Mouse (Mus musculus) CD4-positive, CD25-positive, alpha-beta regulatory T cell, adult 2 months (primary cell): ENCODE results near the gene Hnrnpll.
"Not testable (repeated sequence)": the region's sequence is repeated elsewhere in the genome, so short reads cannot be mapped to it uniquely, and the experiment has no call there.

Source experiments
- DNase-seq: peaks from one replicate; pipeline ENCODE4 v3.0.0-alpha.2; 2012; ENCODE audit warnings: low read depth, low spot score

Hnrnpll gene

DNA sequence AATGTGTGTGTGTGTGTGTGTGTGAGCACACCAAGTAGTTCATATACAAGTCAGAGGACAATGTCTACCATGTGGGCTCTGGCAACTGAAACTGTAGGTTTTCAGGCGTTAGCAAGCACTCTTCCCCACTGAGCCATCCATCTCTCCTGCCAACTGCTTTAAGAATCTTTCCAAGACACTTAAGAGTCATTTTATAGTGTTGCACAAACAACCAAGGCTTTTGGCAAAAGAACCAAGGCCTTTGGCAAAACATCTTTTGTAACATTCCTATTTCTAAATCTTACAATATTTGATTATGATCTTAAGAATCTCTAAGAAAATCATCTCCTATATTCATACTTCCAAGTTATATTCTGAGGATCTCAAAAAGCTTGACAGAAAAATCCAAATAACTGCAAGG, 2.4 kb downstream of the Hnrnpll start:
- DNase-seq: no peak

DNA sequence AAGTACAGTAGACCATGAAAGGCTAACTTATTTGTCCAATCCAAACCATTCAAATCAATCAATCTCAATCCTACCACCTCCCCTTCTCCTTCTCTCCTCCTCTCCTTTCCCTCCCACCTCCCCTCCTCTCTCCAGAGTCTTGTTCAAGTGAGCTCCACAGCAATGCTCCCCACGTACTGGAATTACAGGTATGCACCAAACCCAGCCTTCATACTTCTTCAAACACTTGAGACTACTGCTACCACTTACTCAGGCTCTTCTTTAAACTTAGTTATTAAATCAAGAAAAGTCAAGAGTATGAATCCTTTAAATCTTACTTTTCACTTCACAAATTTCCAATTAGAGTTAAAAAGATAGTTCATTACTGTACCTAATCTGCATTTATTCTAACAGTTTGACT, 3.6 kb downstream of the Hnrnpll start:
- no peak for DNase-seq

DNA sequence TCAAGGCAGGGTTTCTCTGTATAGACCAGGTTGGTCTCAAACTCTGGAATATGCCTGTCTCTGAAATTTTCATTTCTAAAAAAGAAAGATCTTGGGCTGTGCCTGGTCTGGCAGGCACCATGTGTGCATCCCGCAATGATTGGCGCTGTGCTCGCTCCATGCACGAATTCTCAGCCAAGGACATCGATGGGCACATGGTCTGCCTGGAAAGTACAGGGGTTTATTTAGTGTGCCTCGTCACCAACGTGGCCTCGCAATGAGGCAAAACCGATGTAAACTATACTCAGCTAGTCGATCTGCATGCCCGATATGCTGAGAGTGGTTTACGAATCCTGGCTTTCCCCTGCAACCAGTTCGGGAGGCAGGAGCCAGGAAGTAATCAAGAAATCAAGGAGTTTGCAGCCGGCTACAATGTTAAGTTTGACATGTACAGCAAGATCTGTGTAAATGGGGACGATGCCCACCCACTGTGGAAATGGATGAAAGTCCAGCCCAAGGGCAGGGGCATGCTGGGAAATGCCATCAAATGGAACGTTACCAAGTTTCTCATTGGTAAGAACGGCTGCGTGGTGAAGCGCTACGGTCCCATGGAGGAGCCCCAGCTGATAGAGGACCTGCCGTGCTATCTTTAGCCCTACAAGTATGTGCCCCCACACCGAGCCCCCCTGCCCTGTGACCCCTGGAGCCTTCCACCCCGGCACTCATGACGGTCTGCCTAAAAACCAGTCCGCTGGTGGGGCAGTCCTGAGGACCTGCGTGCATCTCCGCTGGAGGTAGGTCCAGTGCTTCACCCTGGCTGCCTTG, 8.0 kb downstream of the Hnrnpll start:
- no peak for DNase-seq

DNA sequence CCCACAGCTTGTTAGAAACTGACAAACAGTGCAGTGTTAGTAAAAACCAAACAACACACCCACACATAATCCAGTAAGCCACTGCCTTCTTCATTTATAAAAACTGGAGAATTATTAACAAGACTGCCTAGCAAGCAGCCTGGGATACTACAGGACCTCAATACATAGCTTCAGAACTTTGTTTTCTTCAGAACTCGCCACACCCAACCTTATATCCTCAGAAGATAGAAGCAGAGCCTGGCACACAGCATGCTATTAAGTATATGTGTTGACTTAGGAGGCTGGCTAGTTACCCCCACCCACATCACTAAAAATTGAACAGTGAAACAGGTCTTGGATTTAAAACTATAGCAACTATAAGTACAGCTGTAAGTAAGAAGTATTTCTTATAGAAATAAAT, 10.5 kb downstream of the Hnrnpll start:
- no peak for DNase-seq

DNA sequence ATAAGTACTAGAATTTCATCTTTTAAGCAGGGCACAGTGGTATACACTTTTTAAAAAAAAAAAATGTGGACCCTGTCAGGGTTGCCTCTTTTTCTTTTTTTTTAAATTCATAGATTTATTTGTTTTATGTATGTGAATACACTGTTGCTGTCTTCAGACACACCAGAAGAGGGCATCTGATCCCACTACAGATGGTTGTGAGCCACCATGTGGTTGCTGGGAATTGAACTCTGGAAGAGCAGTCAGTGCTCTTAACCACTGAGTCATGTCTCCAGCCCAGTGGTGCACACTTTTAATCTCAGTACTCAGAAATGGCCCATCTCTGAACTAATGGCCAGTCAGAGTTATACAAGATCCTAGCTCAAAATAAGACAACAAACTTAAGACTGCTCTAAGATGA, 12.8 kb downstream of the Hnrnpll start:
- not testable (repeated sequence) for DNase-seq

DNA sequence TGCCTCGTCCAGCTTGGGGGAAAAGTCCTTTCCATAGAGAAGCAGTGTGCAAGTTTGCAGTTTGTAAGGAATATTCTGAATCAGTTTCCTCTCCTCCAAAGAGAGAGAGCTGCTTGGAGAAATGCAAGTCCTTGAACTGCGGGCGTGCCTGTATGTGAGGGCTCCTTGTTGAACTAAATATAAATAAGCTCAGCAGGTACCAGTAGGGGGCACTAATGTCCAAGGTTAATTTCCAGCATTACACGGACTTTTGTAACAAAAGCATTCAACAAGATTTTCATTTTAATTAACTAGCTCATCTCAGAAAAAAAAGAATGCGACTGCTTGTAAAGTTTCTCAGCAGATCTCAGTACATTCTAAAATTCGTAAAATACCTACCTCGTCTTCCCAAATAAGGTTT, 13.9 kb downstream of the Hnrnpll start:
- DNase-seq: peak; percentile 89

DNA sequence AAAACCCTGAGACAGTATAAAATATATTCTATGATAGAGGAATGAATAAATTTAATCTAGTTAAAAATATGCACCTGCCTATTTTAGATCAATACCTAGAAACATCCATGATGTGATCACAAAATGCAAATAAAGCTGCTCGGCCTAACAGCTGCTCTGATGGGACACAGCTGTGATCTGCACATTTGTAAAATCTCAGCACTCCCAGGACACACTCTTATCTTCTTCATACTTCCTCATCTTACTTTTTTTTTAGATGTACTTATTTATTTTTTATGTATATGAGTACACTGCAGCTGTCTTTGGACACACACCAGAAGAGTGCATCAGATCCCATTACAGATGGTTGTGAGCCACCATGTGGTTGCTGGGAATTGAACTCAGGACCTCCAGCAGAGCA, 20.4 kb downstream of the Hnrnpll start:
- DNase-seq: no peak

DNA sequence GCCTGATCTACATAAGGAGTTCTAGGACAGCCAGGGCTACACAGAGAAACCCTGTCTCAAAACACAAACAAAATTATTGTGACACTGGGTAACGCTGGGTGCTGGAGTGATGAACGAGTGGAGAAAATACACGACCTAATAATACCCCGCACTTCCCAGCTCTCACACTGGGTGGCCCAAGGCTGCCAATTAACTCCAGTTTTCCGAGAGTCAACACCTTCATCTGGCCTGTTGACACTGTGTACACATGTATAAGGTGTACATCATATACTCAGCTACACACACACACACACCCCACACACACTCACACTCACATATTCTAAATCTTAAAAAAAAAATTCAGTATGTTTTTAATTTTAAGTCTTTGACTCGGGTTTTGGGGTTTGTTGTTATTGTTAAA, 33.5 kb downstream of the Hnrnpll start:
- DNase-seq: no peak

- DNase-seq: no peak
These were observed 35.8 kb downstream of the Hnrnpll start for GRCm38 (mm10) chr17:80026189-80026936.

- DNase-seq: no peak
These were observed 40.0 kb downstream of the Hnrnpll start for GRCm38 (mm10) chr17:80022090-80022489.

GRCm38 (mm10) chr17:80020495-80020894, 41.6 kb downstream of the Hnrnpll start:
- peak; percentile 37 for DNase-seq

- peak; percentile 56 for DNase-seq
These were observed 43.1 kb downstream of the Hnrnpll start for GRCm38 (mm10) chr17:80018976-80019541.

DNA sequence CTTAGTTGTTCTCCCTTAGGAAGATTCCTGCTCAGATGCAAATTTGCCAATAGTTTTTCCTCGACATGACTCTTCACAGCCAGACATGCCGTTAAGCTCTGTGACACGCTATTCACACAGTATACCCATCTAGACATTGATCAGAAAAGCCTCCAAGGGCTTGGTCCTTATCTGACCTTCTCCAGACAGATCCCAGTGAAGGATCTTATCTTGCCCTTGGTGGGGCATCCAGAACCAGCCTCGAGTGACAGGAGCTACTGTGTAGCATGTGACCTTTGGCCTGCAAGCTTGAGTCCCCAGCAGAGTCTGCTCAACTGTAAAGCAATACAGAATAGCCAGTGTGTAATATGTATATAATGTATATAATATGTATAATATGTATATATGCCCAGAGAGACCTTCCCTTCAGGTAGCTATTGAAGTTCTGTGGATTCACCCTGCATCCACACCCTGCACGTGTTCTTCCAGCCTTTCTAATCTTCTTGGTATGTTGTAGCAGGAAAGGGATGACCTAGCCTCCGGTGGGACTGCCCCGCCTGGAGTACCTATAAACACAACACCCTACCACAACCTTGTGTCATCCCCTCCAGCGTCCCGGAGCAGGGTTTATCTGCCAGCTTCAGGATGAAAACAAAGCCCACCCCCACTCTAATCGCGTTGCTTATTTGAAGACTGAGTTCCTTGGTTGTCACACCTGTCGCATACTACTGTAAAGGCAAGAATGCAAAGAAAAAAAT, 43.7 kb downstream of the Hnrnpll start:
- DNase-seq: no peak

GRCm38 (mm10) chr17:80017389-80017788, 44.7 kb downstream of the Hnrnpll start:
- peak; percentile 74 for DNase-seq

GRCm38 (mm10) chr17:80016400-80016799, 45.7 kb downstream of the Hnrnpll start:
- not testable (repeated sequence) for DNase-seq

DNA sequence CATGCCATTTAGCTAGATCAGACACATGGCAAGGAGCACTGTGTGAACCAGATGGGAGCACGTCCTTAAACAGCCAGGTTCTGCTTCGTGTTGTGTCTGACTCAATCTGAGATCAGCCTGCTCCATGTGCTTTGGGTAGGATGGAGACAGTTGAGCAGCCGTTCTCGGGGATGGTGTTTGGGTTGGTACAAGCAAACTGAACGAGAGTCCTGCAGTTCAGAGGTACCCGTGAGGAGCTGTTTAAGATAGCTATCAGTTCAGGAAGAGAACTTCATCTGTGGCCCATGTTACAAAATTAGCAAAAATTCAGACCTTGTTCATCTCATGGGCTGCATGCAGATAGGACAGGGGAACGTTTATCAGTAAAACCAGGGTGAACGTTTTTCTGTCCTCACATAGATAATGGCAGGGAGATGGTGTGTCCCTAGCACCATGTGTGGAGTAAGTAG, 47.7 kb downstream of the Hnrnpll start:
- no peak for DNase-seq

DNA sequence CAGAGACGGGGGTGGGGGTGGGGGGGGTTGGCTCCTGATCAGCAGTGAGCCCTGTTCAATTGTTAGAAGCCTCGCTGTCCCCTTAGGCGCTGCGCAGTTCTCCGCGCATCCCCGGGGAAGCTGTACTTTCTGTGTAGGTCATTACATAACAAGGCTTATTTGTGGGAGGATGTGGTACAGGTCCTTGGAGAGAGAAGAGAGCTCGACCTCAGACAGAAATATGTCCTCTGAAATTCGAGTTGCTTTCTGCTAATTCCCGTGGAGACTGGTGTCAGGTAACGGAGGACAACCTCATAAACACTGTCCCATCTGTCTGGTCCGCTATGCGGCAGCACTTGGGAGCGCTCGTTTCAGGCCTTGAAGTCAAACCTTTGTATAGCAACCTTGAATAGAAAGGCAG, 52.2 kb downstream of the Hnrnpll start:
- DNase-seq: no peak

DNA sequence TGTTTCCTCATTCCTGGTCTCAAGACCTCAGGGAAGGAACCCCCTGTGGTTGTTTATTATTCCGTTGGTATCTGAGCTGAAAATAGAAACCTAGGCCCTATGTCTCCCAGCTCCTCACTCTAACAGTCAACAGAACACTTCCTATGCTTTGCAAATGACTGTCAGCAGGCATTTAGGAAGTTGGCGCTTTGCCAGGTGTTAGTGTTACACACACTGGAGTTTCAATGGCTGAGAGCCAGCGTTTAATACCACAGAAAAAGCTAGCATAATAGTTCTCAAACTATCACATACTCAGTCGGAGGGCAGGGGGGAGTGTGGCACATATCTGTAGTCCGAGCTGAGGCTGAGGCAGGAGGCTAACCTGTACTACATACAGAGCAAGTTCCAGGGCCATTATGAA, 53.3 kb downstream of the Hnrnpll start:
- DNase-seq: peak; percentile 18

GRCm38 (mm10) chr17:80004345-80005239, 57.5 kb downstream of the Hnrnpll start:
- peak; percentile 80 for DNase-seq

DNA sequence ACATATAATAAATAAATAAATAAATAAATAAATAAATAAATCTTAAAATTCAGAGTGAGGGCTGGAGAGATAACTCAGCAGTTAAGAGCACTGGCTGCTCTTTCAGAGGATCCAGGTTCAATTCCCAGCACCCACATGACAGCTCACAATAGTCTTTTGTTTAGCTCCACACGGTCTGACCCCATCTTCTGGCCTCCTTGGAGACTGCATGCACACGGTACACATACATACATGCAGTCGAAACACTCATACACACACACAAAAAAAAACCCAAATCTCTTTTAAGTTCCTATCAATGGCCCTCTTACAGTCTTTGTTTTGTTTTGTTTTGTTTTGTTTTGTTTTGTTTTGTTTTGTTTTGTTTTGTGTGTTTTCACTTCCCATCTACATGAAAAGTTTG, 58.3 kb downstream of the Hnrnpll start:
- not testable (repeated sequence) for DNase-seq

DNA sequence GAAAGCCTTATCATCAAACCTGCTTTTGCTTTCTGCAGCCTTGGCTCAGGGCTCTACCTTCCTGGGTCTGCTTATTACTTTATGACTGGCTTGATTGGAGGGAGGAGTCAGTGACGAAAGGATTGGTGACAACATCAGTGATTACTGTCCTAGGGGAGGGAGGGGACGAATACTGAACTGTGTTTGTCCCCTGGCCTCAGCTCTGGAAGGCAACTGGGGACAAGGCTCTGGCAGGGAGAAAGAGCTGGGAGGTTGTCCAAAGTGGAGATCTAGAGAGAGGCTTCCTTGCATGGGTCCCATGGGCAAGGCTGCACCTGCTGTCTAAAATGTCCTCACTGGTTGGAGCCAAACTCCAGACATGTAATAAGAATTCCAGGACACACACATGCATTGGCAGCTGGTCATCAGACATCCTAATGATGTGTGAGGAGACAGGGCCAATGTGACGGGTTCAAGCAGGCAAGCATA, 59.7 kb downstream of the Hnrnpll start:
- no peak for DNase-seq
